Mouse (Mus musculus): ENCODE measurements around the gene Ehhadh. TPM values are rescaled to one million over a fixed set of nuclear protein-coding genes. Genes with fewer than 3 reads are reported as not detected.

The Ehhadh gene
- polyA plus RNA-seq, 1 experiment = 0.11 TPM

GRCm38 (mm10) chr16:21743401-21743800 lies 44.2 kb downstream of the Ehhadh start:
- H3K79me2 ChIP-seq (ENCODE audit: control insufficient read depth, insufficient read depth) = no peaks in the 10 kb centered on the region
- TF ChIP-seq MAX (IDR thresholded peaks at IDR 0.05; ENCODE audit: low read depth) (no peak), MYOD1 (IDR thresholded peaks at IDR 0.05; ENCODE audit: control insufficient read depth in 1 of 3, insufficient read length in 2 of 3, low read depth in 2 of 3) (no peak), REST (IDR thresholded peaks at IDR 0.05; ENCODE audit: insufficient read depth, insufficient read length) (no peak), POLR2AphosphoS2 (IDR thresholded peaks at IDR 0.05; ENCODE audit: insufficient read length, low read depth) (no peak), SRF (IDR thresholded peaks at IDR 0.05; ENCODE audit: control insufficient read depth, insufficient read length, low read depth) (no peak), POLR2A (IDR thresholded peaks at IDR 0.05; ENCODE audit: insufficient read length, low read depth) (no peak), MYOG (IDR thresholded peaks at IDR 0.05; ENCODE audit: control insufficient read depth in 1 of 3, insufficient read depth in 1 of 3, insufficient read length in 2 of 3, low read depth in 2 of 3) (no peak), CEBPB (IDR thresholded peaks at IDR 0.05; ENCODE audit: insufficient read depth, poor library complexity, severe bottlenecking) (no peak), TCF12 (IDR thresholded peaks at IDR 0.05; ENCODE audit: insufficient read depth, poor library complexity, severe bottlenecking) (no peak)
- no peaks in the 10 kb centered on the region for H3K36me3 ChIP-seq (ENCODE audit: control insufficient read depth, insufficient read depth)
- H3K4me3 ChIP-seq = no peak overlapping the region
- H3ac ChIP-seq (ENCODE audit: control insufficient read depth, insufficient read length) = no peak overlapping the region
- no peak overlapping the region for H3K4me2 ChIP-seq (ENCODE audit: low read depth)
- no peaks in the 10 kb centered on the region for H3K27me3 ChIP-seq (ENCODE audit: control insufficient read depth, insufficient read depth, insufficient read length)

GRCm38 (mm10) chr16:21742898-21743297 lies 44.7 kb downstream of the Ehhadh start:
- TF ChIP-seq CEBPB (IDR thresholded peaks at IDR 0.05; ENCODE audit: insufficient read depth, poor library complexity, severe bottlenecking) (no peak), SRF (IDR thresholded peaks at IDR 0.05; ENCODE audit: control insufficient read depth, insufficient read length, low read depth) (no peak), USF1 (IDR thresholded peaks at IDR 0.05; ENCODE audit: low read depth) (no peak), MYOD1 (IDR thresholded peaks at IDR 0.05; ENCODE audit: control insufficient read depth in 1 of 3, insufficient read length in 2 of 3, low read depth in 2 of 3) (no peak), MYOG (IDR thresholded peaks at IDR 0.05; ENCODE audit: control insufficient read depth in 1 of 3, insufficient read depth in 1 of 3, insufficient read length in 2 of 3, low read depth in 2 of 3) (no peak)
- no peak overlapping the region for H3K4me2 ChIP-seq (ENCODE audit: low read depth)
- H3K36me3 ChIP-seq (ENCODE audit: control insufficient read depth, insufficient read depth) = no peaks in the 10 kb centered on the region
- H3K79me2 ChIP-seq (ENCODE audit: control insufficient read depth, insufficient read depth) = no peaks in the 10 kb centered on the region
- no peak overlapping the region for H3K4me3 ChIP-seq
- no peak overlapping the region for H3ac ChIP-seq (ENCODE audit: control insufficient read depth, insufficient read length)
- H3K27me3 ChIP-seq (ENCODE audit: control insufficient read depth, insufficient read depth, insufficient read length) = no peaks in the 10 kb centered on the region

- Histone ChIP-seq H3K27me3 (ENCODE audit: control insufficient read depth, insufficient read depth, insufficient read length) (no peaks in the 10 kb centered on the region), H3K4me3 (no peak overlapping the region), H3ac (ENCODE audit: control insufficient read depth, insufficient read length) (no peak overlapping the region), H3K36me3 (ENCODE audit: control insufficient read depth, insufficient read depth) (no peaks in the 10 kb centered on the region), H3K79me2 (ENCODE audit: control insufficient read depth, insufficient read depth) (no peaks in the 10 kb centered on the region), H3K4me2 (ENCODE audit: low read depth) (no peak overlapping the region)
- TF ChIP-seq E2F4 (IDR thresholded peaks at IDR 0.05; ENCODE audit: insufficient read depth) = no peak
- TF ChIP-seq TCF12 (IDR thresholded peaks at IDR 0.05; ENCODE audit: insufficient read depth, poor library complexity, severe bottlenecking) = no peak
These were observed 45.3 kb downstream of the Ehhadh start for GRCm38 (mm10) chr16:21742191-21742870.

GRCm38 (mm10) chr16:21741542-21741941 lies 46.1 kb downstream of the Ehhadh start:
- TF ChIP-seq POLR2A (IDR thresholded peaks at IDR 0.05; ENCODE audit: insufficient read length, low read depth) = no peak
- no peak for TF ChIP-seq TCF3 (IDR thresholded peaks at IDR 0.05; ENCODE audit: insufficient read length, low read depth)
- no peaks in the 10 kb centered on the region for H3K36me3 ChIP-seq (ENCODE audit: control insufficient read depth, insufficient read depth)
- H3K4me2 ChIP-seq (ENCODE audit: low read depth) = no peak overlapping the region
- no peaks in the 10 kb centered on the region for H3K27me3 ChIP-seq (ENCODE audit: control insufficient read depth, insufficient read depth, insufficient read length)
- no peak overlapping the region for H3K4me3 ChIP-seq
- H3ac ChIP-seq (ENCODE audit: control insufficient read depth, insufficient read length) = no peak overlapping the region
- no peaks in the 10 kb centered on the region for H3K79me2 ChIP-seq (ENCODE audit: control insufficient read depth, insufficient read depth)

- no peak for TF ChIP-seq USF1 (IDR thresholded peaks at IDR 0.05; ENCODE audit: low read depth)
- no peak for TF ChIP-seq MYOD1 (IDR thresholded peaks at IDR 0.05; ENCODE audit: control insufficient read depth in 1 of 3, insufficient read length in 2 of 3, low read depth in 2 of 3)
- no peak for TF ChIP-seq REST (IDR thresholded peaks at IDR 0.05; ENCODE audit: insufficient read depth, insufficient read length)
- no peak for TF ChIP-seq POLR2AphosphoS2 (IDR thresholded peaks at IDR 0.05; ENCODE audit: insufficient read length, low read depth)
- TF ChIP-seq POLR2A (IDR thresholded peaks at IDR 0.05; ENCODE audit: insufficient read length, low read depth) = no peak
- no peak for TF ChIP-seq MAX (IDR thresholded peaks at IDR 0.05; ENCODE audit: low read depth)
- no peak for TF ChIP-seq SRF (IDR thresholded peaks at IDR 0.05; ENCODE audit: control insufficient read depth, insufficient read length, low read depth)
- no peak for TF ChIP-seq CEBPB (IDR thresholded peaks at IDR 0.05; ENCODE audit: insufficient read depth, poor library complexity, severe bottlenecking)
- TF ChIP-seq TCF3 (IDR thresholded peaks at IDR 0.05; ENCODE audit: insufficient read length, low read depth) = no peak
- TF ChIP-seq E2F4 (IDR thresholded peaks at IDR 0.05; ENCODE audit: insufficient read depth) = no peak
- TF ChIP-seq MYOG (IDR thresholded peaks at IDR 0.05; ENCODE audit: control insufficient read depth in 1 of 3, insufficient read depth in 1 of 3, insufficient read length in 2 of 3, low read depth in 2 of 3) = no peak
- Histone ChIP-seq H3K4me2 (ENCODE audit: low read depth) (no peak overlapping the region), H3K27me3 (ENCODE audit: control insufficient read depth, insufficient read depth, insufficient read length) (peaks cover under 1% of the 10 kb centered on the region), H3K36me3 (ENCODE audit: control insufficient read depth, insufficient read depth) (no peaks in the 10 kb centered on the region), H3ac (ENCODE audit: control insufficient read depth, insufficient read length) (no peak overlapping the region), H3K79me2 (ENCODE audit: control insufficient read depth, insufficient read depth) (no peaks in the 10 kb centered on the region), H3K4me3 (no peak overlapping the region)
These were observed 52.0 kb downstream of the Ehhadh start for GRCm38 (mm10) chr16:21735638-21736037.
